Mouse (Mus musculus) CH12.LX (cell line): ENCODE measurements at regions not wholly inside any gene's neighbourhood (a gene's known extent, or its start where the extent isn't known, plus 50 kb on each side); places are given as distances from the start of the nearest gene placed in this dataset.

ENCODE experiments used
- DNase-seq: peaks from one replicate; pipeline ENCODE4 v3.0.0-alpha.2; 2013; ENCODE audit errors: extremely low read depth
- H3K27ac ChIP-seq: 2 replicates; pipeline ENCODE4 v1.5.1; 2012; ENCODE audit warnings: low read depth, mild to moderate bottlenecking, control low read depth, moderate library complexity; ENCODE audit not compliant: insufficient read depth
- H3K27me3 ChIP-seq: replicated peaks from 2 replicates; pipeline ENCODE3; 2012; ENCODE audit warnings: inconsistent platforms
- H3K36me3 ChIP-seq, 2 experiments: replicated peaks in 1 of 2; 2 replicates each; pipeline versions ENCODE3 to v1.6.1; 2012; ENCODE audit warnings: inconsistent platforms in 1 of 2, low read length in 1 of 2, mild to moderate bottlenecking in 1 of 2, mixed read lengths in 1 of 2, moderate library complexity in 1 of 2; ENCODE audit not compliant: control insufficient read depth in 1 of 2, insufficient read depth in 1 of 2
- H3K4me1 ChIP-seq, 2 experiments: 2 replicates each; pipeline ENCODE4 v1.6.1; 2012; ENCODE audit warnings: inconsistent platforms in 1 of 2, moderate library complexity in 1 of 2; ENCODE audit not compliant: insufficient read depth in 2 of 2, control insufficient read depth in 1 of 2
- H3K4me2 ChIP-seq: 2 replicates; pipeline ENCODE4 v1.6.1; 2012; ENCODE audit warnings: low read depth, mild to moderate bottlenecking, control low read depth; ENCODE audit not compliant: poor library complexity, insufficient read depth, severe bottlenecking
- H3K4me3 ChIP-seq, 3 experiments: fragments of 150-350 bp in 1 of 3; sonication (generic) in 1 of 3; replicated peaks in 1 of 3; 2 replicates each; pipeline versions ENCODE3 to v1.5.1; 2011 to 2012; ENCODE audit warnings: low read depth in 2 of 3, low read length in 2 of 3, mild to moderate bottlenecking in 2 of 3, moderate library complexity in 2 of 3, control low read depth in 1 of 3, improper control_type of control experiment in 1 of 3, inconsistent platforms in 1 of 3, mixed read lengths in 1 of 3; ENCODE audit not compliant: poor library complexity in 1 of 3
- H3K79me2 ChIP-seq: replicated peaks from 2 replicates; pipeline ENCODE4 v1.6.1; 2012; ENCODE audit warnings: mild to moderate bottlenecking, moderate library complexity; ENCODE audit not compliant: control insufficient read depth, poor library complexity, insufficient read depth, severe bottlenecking; ENCODE audit errors: extremely low read depth
- H3K9ac ChIP-seq: 2 replicates; pipeline ENCODE4 v1.6.1; 2012; ENCODE audit warnings: low read depth, mild to moderate bottlenecking, control low read depth, moderate library complexity; ENCODE audit not compliant: insufficient read depth
- H3K9me3 ChIP-seq: replicated peaks from 2 replicates; pipeline ENCODE3; 2012; ENCODE audit warnings: low read length, inconsistent platforms, mixed read lengths
- BHLHE40 ChIP-seq: IDR thresholded peaks from 2 replicates; pipeline ENCODE4 v1.6.1; 2011; ENCODE audit warnings: mild to moderate bottlenecking, low read depth, low read length, improper control_type of control experiment
- CHD1 ChIP-seq: IDR thresholded peaks from 2 replicates; pipeline ENCODE4 v1.6.1; 2012; ENCODE audit warnings: low read depth, low read length, improper control_type of control experiment, inconsistent platforms
- CHD2 ChIP-seq: IDR thresholded peaks from 2 replicates; pipeline ENCODE4 v1.6.1; 2011; ENCODE audit warnings: low read length, improper control_type of control experiment
- CTCF ChIP-seq, 2 experiments: IDR thresholded peaks in 1 of 2; conservative IDR thresholded peaks in 1 of 2; 2 replicates each; pipeline ENCODE4 v1.5.1; 2011 to 2012; ENCODE audit warnings: low read depth in 2 of 2, low read length in 2 of 2, improper control_type of control experiment in 1 of 2, inconsistent platforms in 1 of 2, mild to moderate bottlenecking in 1 of 2, moderate library complexity in 1 of 2
- EP300 ChIP-seq: IDR thresholded peaks from 2 replicates; pipeline ENCODE4 v1.6.1; 2011; ENCODE audit warnings: low read length, improper control_type of control experiment
- ETS1 ChIP-seq: conservative IDR thresholded peaks from 2 replicates; pipeline ENCODE4 v1.6.1; 2012; ENCODE audit warnings: low read depth, mild to moderate bottlenecking, inconsistent platforms, low read length, improper control_type of control experiment, moderate library complexity
- GABPA ChIP-seq: IDR thresholded peaks from 2 replicates; pipeline ENCODE4 v1.6.1; 2012; ENCODE audit warnings: low read depth, low read length, improper control_type of control experiment, inconsistent platforms; ENCODE audit not compliant: insufficient replicate concordance
- HCFC1 ChIP-seq: IDR thresholded peaks from 2 replicates; pipeline ENCODE4 v1.6.1; 2012; ENCODE audit warnings: low read depth, mild to moderate bottlenecking, inconsistent platforms, low read length, improper control_type of control experiment
- IRF4 ChIP-seq: IDR thresholded peaks from 2 replicates; pipeline ENCODE4 v1.6.1; 2014; ENCODE audit warnings: low read depth, mild to moderate bottlenecking, inconsistent platforms, low read length, improper control_type of control experiment
- KAT2A ChIP-seq: IDR thresholded peaks from 2 replicates; pipeline ENCODE4 v1.6.1; 2012; ENCODE audit warnings: low read length, improper control_type of control experiment, inconsistent platforms; ENCODE audit not compliant: insufficient replicate concordance
- MAX ChIP-seq: IDR thresholded peaks from 2 replicates; pipeline ENCODE4 v1.6.1; 2011; ENCODE audit warnings: low read length, improper control_type of control experiment
- MAZ ChIP-seq: IDR thresholded peaks from 2 replicates; pipeline ENCODE4 v1.6.1; 2012; ENCODE audit warnings: low read depth, mild to moderate bottlenecking, inconsistent platforms, low read length, improper control_type of control experiment, moderate library complexity
- MXI1 ChIP-seq: IDR thresholded peaks from 2 replicates; pipeline ENCODE4 v1.6.1; 2011; ENCODE audit warnings: mild to moderate bottlenecking, low read depth, low read length, improper control_type of control experiment
- MYC ChIP-seq: IDR thresholded peaks from 2 replicates; pipeline ENCODE4 v1.6.1; 2011; ENCODE audit warnings: low read depth, mild to moderate bottlenecking, improper control_type of control experiment, low read length
- NELFE ChIP-seq: IDR thresholded peaks from 2 replicates; pipeline ENCODE4 v1.6.1; 2011; ENCODE audit warnings: low read depth, low read length, improper control_type of control experiment
- RAD21 ChIP-seq: IDR thresholded peaks from 2 replicates; pipeline ENCODE4 v1.6.1; 2011; ENCODE audit warnings: low read depth, mild to moderate bottlenecking, low read length, improper control_type of control experiment, moderate library complexity
- SMC3 ChIP-seq: IDR thresholded peaks from 2 replicates; pipeline ENCODE4 v1.6.1; 2011; ENCODE audit warnings: low read depth, low read length, improper control_type of control experiment
- USF2 ChIP-seq: conservative IDR thresholded peaks from 2 replicates; pipeline ENCODE4 v1.6.1; 2011; ENCODE audit warnings: low read depth, low read length, improper control_type of control experiment
- dilution Hi-C: fragments of 300-500 bp; cut with MboI; formaldehyde crosslinking; loops from 2 replicates; pipeline ENCODE4 v1.14.3; 2020; ENCODE audit warnings: low sequenced_read_pairs; ENCODE audit not compliant: extremely low pct_unique_long_range_greater_than_20kb, extremely low pct_ligation_motif_present
- in situ Hi-C: fragments of 300-500 bp; cut with MboI; formaldehyde crosslinking; loops from 3 replicates; pipeline ENCODE4 v1.14.3; 2019; ENCODE audit warnings: low sequenced_read_pairs, low pct_ligation_motif_present, low pct_unique_long_range_greater_than_20kb, mixed read lengths

DNA sequence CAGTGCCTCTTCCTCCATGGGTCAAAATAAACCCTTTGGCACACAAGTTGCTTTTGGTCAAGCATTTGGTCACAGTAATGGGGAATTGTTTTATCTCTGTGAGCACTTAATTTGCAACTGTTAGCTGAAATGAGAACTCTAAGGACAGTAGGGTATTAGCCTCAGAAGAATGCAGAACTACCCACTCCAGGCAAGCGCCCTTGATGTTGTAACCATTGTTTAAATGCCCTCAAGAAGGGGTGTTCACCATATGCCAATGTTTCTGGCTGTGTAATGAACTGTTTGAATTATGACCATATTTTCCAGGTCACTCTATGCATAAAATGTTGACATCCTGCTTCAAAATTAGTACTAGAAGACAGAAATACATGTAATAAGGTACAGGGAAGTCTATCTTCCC lies 174.6 kb upstream of the Gm9833 start:
- dilution Hi-C loops: no loop called here
- DNase-seq: no peak
- no peaks in the 10 kb centered on the region for H3K4me1 ChIP-seq
- no peaks in the 10 kb centered on the region for H3K79me2 ChIP-seq
- H3K36me3 ChIP-seq: no peaks in the 10 kb centered on the region
- no peak overlapping the region for H3K4me3 ChIP-seq
- no peaks in the 10 kb centered on the region for H3K9me3 ChIP-seq
- peaks cover 2% of the 10 kb centered on the region for H3K27me3 ChIP-seq
- no peak overlapping the region for H3K9ac ChIP-seq
- H3K4me2 ChIP-seq: no peak overlapping the region
- in situ Hi-C loops: no loop called here
- no peak overlapping the region for H3K27ac ChIP-seq
- TF ChIP-seq RAD21 (no peak), KAT2A (no peak)

DNA sequence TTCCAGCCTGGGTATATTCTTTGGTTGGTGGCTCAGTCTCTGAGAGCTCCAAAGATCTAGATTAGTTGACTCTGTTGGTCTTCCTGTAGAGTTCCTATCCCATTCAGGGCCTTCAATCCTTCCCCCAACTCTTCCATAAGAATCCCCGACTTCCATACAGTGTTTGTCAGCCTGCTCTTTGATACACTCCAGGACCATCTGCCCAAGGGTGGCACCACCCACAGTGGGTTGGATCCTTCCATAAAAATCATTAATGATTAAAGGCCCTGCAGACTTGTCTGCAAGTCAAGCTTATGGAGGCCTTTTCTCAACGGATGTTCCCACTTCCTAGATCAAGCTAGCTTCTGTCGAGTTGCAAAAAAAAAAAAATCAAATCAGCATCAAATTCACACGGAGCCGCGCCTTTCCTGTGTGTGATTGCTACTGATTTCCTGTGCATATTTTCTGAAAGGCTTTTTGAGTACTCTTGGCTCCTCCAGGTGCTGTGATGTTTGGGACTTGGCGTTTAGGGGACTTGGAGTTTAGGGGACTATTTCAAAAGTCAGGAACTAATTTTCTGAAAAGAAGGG lies 171.3 kb upstream of the Gm9833 start:
- Histone ChIP-seq H3K27ac (no peak overlapping the region), H3K36me3 (no peaks in the 10 kb centered on the region), H3K9ac (no peak overlapping the region), H3K4me1 (no peaks in the 10 kb centered on the region), H3K79me2 (no peaks in the 10 kb centered on the region), H3K27me3 (peaks cover 2% of the 10 kb centered on the region), H3K9me3 (no peaks in the 10 kb centered on the region), H3K4me3 (no peak overlapping the region), H3K4me2 (no peak overlapping the region)
- DNase-seq: no peak
- dilution Hi-C loops: no loop called here
- in situ Hi-C loops: no loop called here
- no peak for TF ChIP-seq MAX
- no peak for TF ChIP-seq HCFC1
- no peak for TF ChIP-seq USF2

DNA sequence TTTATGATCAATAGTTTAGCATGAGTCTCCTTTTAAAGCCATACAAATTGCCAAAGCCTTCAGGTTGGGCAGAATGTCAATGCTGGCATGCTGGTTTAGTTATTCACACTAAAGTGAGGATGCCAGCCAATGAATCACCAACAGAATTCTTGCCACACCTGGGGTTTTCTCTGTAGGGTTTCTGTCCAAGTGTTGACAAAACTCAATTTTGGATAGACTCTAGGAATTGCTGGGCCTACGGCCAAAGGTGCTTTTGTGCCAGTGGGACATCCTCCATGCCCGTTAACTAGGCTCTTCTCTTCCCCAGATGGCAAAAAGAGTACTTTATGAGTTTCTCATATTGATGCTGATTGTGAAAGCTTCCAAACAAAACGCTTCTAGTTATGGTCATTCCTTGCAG lies 167.6 kb upstream of the Gm9833 start:
- Histone ChIP-seq H3K4me2 (no peak overlapping the region), H3K36me3 (no peaks in the 10 kb centered on the region), H3K9ac (no peak overlapping the region), H3K4me1 (peaks cover 0 to 6% of the 10 kb centered on the region in 2 experiments; a peak in 2 of 4 replicates), H3K27me3 (no peaks in the 10 kb centered on the region), H3K4me3 (no peak overlapping the region), H3K9me3 (no peaks in the 10 kb centered on the region), H3K79me2 (no peaks in the 10 kb centered on the region), H3K27ac (no peak overlapping the region)
- dilution Hi-C loops: no loop called here
- no peak for DNase-seq
- TF ChIP-seq RAD21 (no peak), MXI1 (no peak), IRF4 (no peak), CHD2 (no peak), MAZ (no peak), MYC (no peak), USF2 (no peak), EP300 (no peak), CHD1 (no peak), SMC3 (no peak), NELFE (no peak), CTCF (conservative IDR thresholded peaks at IDR 0.05 in 1 of 2, IDR thresholded peaks at IDR 0.05 in 1 of 2; ENCODE audit: low read depth in 2 of 2, low read length in 2 of 2) (no peak), BHLHE40 (no peak), GABPA (no peak), ETS1 (no peak)
- in situ Hi-C loops: no loop called here
